ENCODE assay signal across 17 mouse cellular contexts in the genomic region with DNA sequence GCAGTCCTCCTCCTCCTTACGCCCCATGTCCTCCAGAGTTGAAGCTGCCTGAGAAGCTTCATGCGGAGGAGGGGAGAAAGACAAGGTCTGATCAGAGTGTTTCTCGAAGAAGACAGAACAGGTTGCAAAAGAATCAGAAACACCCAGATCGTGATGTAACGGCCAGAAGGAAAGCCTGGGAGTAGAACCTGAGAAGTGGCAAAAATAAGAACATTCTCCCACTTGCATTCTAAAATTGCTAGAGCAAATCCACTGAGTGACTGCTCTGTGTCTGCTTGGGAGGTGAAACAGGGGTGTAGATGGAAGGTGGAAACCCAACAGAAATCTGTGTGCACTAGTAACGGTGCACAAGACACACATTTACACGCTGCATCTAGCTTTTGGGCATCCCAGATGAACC. TPM values are rescaled to one million over a fixed set of nuclear protein-coding genes. Genes with fewer than 3 reads are reported as not detected.
"Had no signal": no experiment of that assay in that cellular context is flagged by ENCODE, and none has a peak within 500 bp of the region (broad histone marks: within the 10 kb centered on the region; RNA-seq: fewer than 3 reads in every experiment).

No protein-coding gene starts in this region.

- H3K9ac ChIP-seq: lung, embryonic 15.5 days; midbrain, embryonic 13.5 days; midbrain, embryonic 15.5 days; neural tube, embryonic 12.5 days; stomach, embryonic 15.5 days had no signal

- H3K36me3 ChIP-seq: lung, embryonic 15.5 days; neural tube, embryonic 12.5 days; stomach, embryonic 15.5 days had no signal

- H3K27ac ChIP-seq: lung, embryonic 15.5 days; macrophage; midbrain, embryonic 13.5 days; midbrain, embryonic 15.5 days; neural tube, embryonic 12.5 days; stomach, embryonic 15.5 days; stomach, postnatal 0 days had no signal

- DNase-seq: lung, adult 2 months; lung, postnatal 14 days; lung, postnatal 36 days; right cerebral cortex, postnatal 14 days; thymus, adult 18-20 months; thymus, postnatal 14 days; thymus, postnatal 36 days had no signal

- H3K27me3 ChIP-seq: lung, embryonic 15.5 days; midbrain, embryonic 13.5 days; midbrain, embryonic 15.5 days; stomach, embryonic 15.5 days had no signal

- H3K9me3 ChIP-seq: lung, embryonic 15.5 days; megakaryocyte, embryonic 14.5 days; midbrain, embryonic 13.5 days; midbrain, embryonic 15.5 days; neural tube, embryonic 12.5 days; stomach, embryonic 15.5 days had no signal

- H3K4me1 ChIP-seq: lung, embryonic 15.5 days; megakaryocyte, embryonic 14.5 days; stomach, embryonic 15.5 days had no signal

- ATAC-seq: lung, postnatal 0 days; midbrain, embryonic 13.5 days; midbrain, embryonic 15.5 days had no signal

- H3K4me2 ChIP-seq: lung, embryonic 15.5 days; midbrain, embryonic 11.5 days; midbrain, embryonic 13.5 days; midbrain, embryonic 15.5 days; neural tube, embryonic 12.5 days; stomach, embryonic 15.5 days had no signal

- H3K4me3 ChIP-seq: lung, embryonic 15.5 days; megakaryocyte, embryonic 14.5 days; midbrain, embryonic 13.5 days; midbrain, embryonic 15.5 days; neural tube, embryonic 12.5 days; stomach, embryonic 15.5 days had no signal

RNA-seq across cellular contexts. Expression of gene Camk1g, which starts 8.0 kb away (rescaled TPM):
- polyA plus RNA-seq: macrophage had no signal
